In genomic region chr1:82288421-82288990, GRCm38 (mm10) we compare ENCODE assay signal across 8 mouse cellular contexts. TPM values are rescaled to one million over a fixed set of nuclear protein-coding genes. Genes with fewer than 3 reads are reported as not detected.
DNase-seq lines count a peak whose midpoint lies in the region; ATAC-seq lines count a peak whose summit lies in the region.

No protein-coding gene starts in this region.

- peak overlapping the region; percentile 95; the same call in 1 of the 2 replicates for H3K27ac ChIP-seq in heart, embryonic 10.5 days
- no peak overlapping the region for H3K27ac ChIP-seq in neural tube, embryonic 13.5 days (replicated peaks)

- WGBS in heart, embryonic 10.5 days: 91% methylated on average over 18 of the region's 18 CpGs
- 94% methylated on average over 18 of the region's 18 CpGs for WGBS in neural tube, embryonic 13.5 days

- H3K36me3 ChIP-seq in heart, embryonic 10.5 days: peaks cover 31% of the 10 kb centered on the region
- H3K36me3 ChIP-seq in neural tube, embryonic 13.5 days: peaks cover 15% of the 10 kb centered on the region

- H3K9me3 ChIP-seq in heart, embryonic 10.5 days: no peaks in the 10 kb centered on the region
- H3K9me3 ChIP-seq in neural tube, embryonic 13.5 days: no peaks in the 10 kb centered on the region

- H3K27me3 ChIP-seq in heart, embryonic 10.5 days (ENCODE audit: insufficient read depth, poor library complexity, severe bottlenecking): peaks cover 15% of the 10 kb centered on the region; the same call in 1 of the 2 replicates
- no peaks in the 10 kb centered on the region for H3K27me3 ChIP-seq in neural tube, embryonic 13.5 days

- peak overlapping the region; percentile 87 for H3K4me3 ChIP-seq in heart, embryonic 10.5 days
- peak overlapping the region; percentile 69 for H3K4me3 ChIP-seq in neural tube, embryonic 13.5 days

- peak overlapping the region; percentile 85 for H3K4me2 ChIP-seq in neural tube, embryonic 13.5 days

- DNase-seq in heart, embryonic 10.5 days (ENCODE audit: low spot score): no peak
- DNase-seq in heart, adult 9 months (ENCODE audit: low spot score in 2 of 2): no peak
- DNase-seq in cerebellum, postnatal 14 days: peak; percentile 70 to 76
- DNase-seq in gastrocnemius, adult 8-10 months (ENCODE audit: low spot score in 2 of 2): peak; percentile 24 to 26
- DNase-seq in layer of hippocampus, postnatal 14 days (ENCODE audit: low spot score in 2 of 2): peak; percentile 50 to 52
- DNase-seq in c-Kit-positive CD71-positive TER-119-positive erythroid progenitor cells, embryonic 14.5 days (ENCODE audit: low spot score): no peak
- DNase-seq in urinary bladder, adult 18-20 months (ENCODE audit: low spot score in 2 of 2): no peak

- no peak for ATAC-seq in neural tube, embryonic 13.5 days (ENCODE audit: low read depth)

- H3K9ac ChIP-seq in neural tube, embryonic 13.5 days: peak overlapping the region; percentile 83; the same call in 1 of the 2 replicates

- H3K4me1 ChIP-seq in heart, embryonic 10.5 days: peaks cover 51% of the 10 kb centered on the region
- peaks cover 76% of the 10 kb centered on the region for H3K4me1 ChIP-seq in neural tube, embryonic 13.5 days (replicated peaks)

RNA-seq across cellular contexts. Expression of gene Irs1, which starts 2.7 kb away (rescaled TPM):
- polyA plus RNA-seq in heart, embryonic 10.5 days (2016; fragmentation: Nextera tagmentation; extraction: Ambion mirVana): 10.0 and 12.5 TPM in 2 replicates
- 10 to 100 TPM; 23.3 to 46.6 (median 44.6) TPM for total RNA-seq in gastrocnemius, adult 8-10 months (2022)
- total RNA-seq in layer of hippocampus, postnatal 14 days (2021): 10 to 100 TPM; 25.8 to 29.5 TPM
- polyA plus RNA-seq in neural tube, embryonic 13.5 days (2015; fragmentation: Nextera tagmentation; extraction: Ambion mirVana): 7.1 and 8.2 TPM in 2 replicates

RNA-seq across cellular contexts. Expression of gene Rhbdd1, which starts 27.7 kb away (rescaled TPM):
- 11.0 and 12.4 TPM in 2 replicates for polyA plus RNA-seq in heart, embryonic 10.5 days (2016; fragmentation: Nextera tagmentation; extraction: Ambion mirVana)
- total RNA-seq in gastrocnemius, adult 8-10 months (2022): 1 to 10 TPM; 7.6 to 8.7 (median 8.0) TPM
- total RNA-seq in layer of hippocampus, postnatal 14 days (2021): 1 to 10 TPM; 6.6 to 7.5 TPM
- polyA plus RNA-seq in neural tube, embryonic 13.5 days (2015; fragmentation: Nextera tagmentation; extraction: Ambion mirVana): 4.1 and 5.4 TPM in 2 replicates

RNA-seq across cellular contexts. Expression of gene Gm9747, which starts 55.6 kb away (rescaled TPM):
- 28.0 and 32.2 TPM in 2 replicates for polyA plus RNA-seq in heart, embryonic 10.5 days (2016; fragmentation: Nextera tagmentation; extraction: Ambion mirVana)
- total RNA-seq in gastrocnemius, adult 8-10 months (2022): not detected
- total RNA-seq in layer of hippocampus, postnatal 14 days (2021): not detected
- polyA plus RNA-seq in neural tube, embryonic 13.5 days (2015; fragmentation: Nextera tagmentation; extraction: Ambion mirVana): 22.1 and 26.1 TPM in 2 replicates

Comparison
In these comparisons a context has a peak if more than half of its experiments do, and no peak if none do; other contexts are left out.
1. DNase-seq: peak in cerebellum, postnatal 14 days (2 of 2), gastrocnemius, adult 8-10 months (2 of 2) and layer of hippocampus, postnatal 14 days (2 of 2); none in heart, embryonic 10.5 days (single experiment), heart, adult 9 months (0 of 2), c-Kit-positive CD71-positive TER-119-positive erythroid progenitor cells, embryonic 14.5 days (single experiment) and urinary bladder, adult 18-20 months (0 of 2).